Mouse (Mus musculus): ENCODE results near the gene Nkapd1. TPM values are rescaled to one million over a fixed set of nuclear protein-coding genes. Genes with fewer than 3 reads are reported as not detected.

The Nkapd1 gene
- total RNA-seq, 2 experiments from 2014 or later, result 19.3 to 22.8 TPM

DNA sequence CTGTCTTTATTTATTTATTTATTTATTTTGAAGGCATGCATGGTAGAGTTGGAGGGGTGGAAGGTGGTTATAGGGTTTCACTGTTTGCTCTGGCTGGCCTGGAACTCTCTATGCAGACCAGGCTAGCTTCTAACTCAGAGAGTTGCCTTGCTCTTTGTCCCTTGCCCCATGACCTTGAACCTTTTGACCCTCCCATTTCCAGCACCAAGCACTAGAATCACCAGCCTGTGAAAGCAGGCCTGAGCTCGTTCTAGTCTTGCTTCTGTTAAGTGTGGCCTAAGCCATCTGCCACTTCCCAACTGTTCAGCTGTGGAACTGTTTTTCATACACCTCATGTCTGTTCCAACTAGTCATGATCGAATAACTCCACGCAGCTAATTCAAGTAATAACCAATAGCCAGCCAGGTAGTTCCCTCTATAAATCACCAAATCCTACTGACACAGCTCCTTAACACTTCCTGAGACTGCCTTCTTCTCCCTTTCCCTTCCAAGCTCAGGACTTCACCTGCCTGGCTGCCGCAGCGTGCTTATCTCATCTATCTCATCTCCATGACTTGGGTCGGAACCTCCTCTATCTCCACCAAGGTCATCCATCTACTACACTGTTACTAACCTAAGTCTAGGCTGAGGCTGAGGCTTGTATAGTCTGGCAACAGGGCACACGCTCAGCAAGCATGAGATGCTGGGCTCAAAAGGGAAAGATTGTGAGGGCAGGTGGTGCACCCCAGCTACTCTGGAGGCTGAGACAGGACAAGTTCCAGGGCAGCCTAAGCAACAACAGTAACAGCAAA lies 15.0 kb downstream of the Nkapd1 start:
- no peak for DNase-seq (ENCODE audit: extremely low spot score in 1 of 2, low spot score in 1 of 2)

DNA sequence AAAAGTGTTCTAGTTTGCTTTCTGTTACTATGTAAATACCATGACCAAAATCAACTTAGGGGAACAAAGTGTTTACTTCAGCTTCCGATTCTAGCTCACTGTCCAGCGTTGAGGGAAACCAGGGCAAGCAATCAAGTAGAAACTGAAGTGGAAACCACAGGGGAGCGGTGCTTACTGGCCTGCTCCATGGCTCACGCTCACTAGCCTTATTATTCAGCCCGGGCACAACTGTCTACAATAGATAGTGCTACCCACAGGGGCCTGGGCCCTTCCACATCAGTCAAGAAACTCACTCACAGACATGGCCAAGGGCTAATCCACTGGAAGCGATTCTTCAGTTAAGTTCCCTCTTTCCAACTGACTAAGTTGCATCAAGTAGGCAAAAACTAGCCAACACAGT lies 15.7 kb downstream of the Nkapd1 start:
- DNase-seq (ENCODE audit: extremely low spot score in 1 of 2, low spot score in 1 of 2), result no peak

DNA sequence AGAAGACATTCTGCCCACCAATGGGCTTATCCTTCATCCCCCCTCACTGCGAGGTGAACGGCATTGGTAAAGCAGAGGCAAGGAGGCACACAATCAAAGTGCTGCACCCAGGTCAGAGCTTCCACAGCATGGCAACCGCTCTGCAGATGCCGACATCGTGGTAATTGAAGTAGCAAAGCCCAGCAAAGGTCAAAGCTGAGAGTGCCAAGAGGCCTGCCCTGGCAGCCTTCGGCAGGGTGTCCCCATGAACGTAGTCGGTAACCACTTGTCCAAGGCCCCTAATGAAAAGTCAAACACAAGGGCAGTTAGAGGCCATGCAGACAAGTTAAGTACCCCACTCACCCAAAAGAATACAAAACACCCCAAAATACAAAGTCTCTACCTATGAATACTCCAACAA lies 20.3 kb downstream of the Nkapd1 start:
- DNase-seq (ENCODE audit: extremely low spot score in 1 of 2, low spot score in 1 of 2), result no peak

DNA sequence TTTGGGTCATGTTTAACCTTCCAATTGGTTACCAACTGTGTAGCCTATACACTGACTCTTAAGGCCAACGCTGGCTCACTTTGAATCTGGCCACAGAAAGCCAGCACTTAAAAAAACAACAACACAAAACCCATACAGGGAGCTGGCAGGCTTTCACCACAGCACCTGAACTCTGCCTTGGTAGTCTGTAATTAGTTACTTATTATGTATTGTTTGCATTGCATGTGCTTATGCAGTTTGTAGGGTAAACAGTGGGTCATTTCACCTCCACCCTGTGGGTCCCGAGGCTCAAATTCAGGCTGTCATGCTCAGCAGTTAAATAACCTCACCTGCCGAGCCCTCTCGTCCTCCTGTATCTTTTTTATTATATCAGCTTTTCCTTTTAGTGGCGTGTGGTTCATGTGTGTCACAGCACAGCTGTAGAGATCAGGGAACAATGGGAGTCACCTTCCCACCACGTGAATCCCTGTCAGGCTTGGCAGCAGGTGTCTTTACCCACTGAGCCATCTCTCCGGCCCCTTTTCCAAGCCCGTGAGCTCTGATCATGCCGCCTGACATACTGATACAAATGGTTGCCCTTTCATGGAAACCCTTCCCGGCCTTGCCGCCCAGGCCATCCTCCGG lies 22.4 kb downstream of the Nkapd1 start:
- no peak for DNase-seq (ENCODE audit: extremely low spot score in 1 of 2, low spot score in 1 of 2)

DNA sequence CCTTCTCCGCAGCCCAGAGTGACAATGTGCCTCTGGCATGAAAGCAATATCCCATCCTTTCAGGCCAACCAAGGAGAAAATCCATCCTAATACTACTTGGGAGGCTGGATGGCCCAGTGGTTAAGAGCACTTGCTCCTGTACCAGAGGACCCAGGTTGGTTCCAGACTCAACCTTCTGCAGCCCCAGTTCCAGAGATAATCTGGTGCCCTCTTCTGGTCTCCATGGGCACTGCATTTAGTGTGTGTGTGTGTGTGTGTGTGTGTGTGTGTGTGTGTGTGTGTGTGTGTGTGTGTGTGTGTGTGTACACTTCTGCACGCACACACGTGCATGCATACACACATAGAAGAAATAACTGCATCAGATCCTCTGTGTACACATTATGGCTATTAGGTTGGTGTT lies 23.7 kb downstream of the Nkapd1 start:
- DNase-seq (ENCODE audit: extremely low spot score in 1 of 2, low spot score in 1 of 2), result peak in 1 of 2 experiments; percentile 27

DNA sequence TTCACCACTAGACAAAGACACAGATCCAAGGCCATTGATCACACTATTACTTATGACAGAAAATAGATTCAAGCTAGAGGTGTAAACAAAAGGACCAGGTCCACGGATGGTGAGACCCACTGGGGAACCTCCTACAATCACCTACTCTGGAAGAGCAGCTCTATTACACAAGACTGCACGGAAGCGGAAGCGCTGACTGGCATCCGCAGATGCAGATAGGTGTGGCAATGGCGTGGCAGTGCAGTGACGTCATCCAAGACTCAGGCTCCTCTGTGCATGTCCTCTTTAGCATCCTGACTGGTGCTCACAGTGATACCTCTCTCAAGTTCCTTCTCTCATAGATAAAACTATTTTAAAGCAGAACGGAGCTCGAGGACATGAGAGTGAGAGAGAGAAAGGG lies 24.3 kb downstream of the Nkapd1 start:
- no peak for DNase-seq (ENCODE audit: extremely low spot score in 1 of 2, low spot score in 1 of 2)

DNA sequence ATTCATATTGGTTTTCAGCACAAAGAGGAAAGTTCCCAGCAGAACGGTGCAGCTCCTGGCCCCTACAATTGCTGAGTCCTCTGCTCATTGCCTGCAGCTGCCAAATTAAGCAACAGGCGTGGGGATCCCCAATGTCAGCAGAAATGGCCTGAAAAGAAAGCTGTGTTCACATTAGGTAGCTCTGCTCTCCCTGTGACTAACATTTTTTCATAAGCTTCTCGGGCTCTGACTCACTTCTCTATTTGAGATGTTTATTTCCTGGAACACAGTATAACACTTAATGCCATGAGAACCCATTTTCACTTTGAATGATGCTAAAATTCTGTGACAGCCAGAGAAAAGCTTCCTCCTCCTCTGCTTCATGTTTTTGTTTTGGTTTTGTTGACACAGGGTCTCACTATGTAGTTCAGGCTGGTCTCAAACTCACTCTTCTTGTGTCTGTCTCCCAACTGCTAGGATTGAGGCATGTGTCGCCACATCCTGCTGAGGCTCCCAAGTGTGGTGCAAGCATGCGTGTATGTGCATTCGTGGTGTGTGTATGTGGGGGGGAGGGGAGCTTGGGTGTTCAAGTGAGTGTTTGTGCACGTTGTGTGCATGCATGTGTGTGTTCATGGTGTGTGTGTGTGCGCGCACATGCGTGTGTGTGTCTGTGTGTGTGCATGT lies 26.3 kb downstream of the Nkapd1 start:
- no peak for DNase-seq (ENCODE audit: extremely low spot score in 1 of 2, low spot score in 1 of 2)

DNA sequence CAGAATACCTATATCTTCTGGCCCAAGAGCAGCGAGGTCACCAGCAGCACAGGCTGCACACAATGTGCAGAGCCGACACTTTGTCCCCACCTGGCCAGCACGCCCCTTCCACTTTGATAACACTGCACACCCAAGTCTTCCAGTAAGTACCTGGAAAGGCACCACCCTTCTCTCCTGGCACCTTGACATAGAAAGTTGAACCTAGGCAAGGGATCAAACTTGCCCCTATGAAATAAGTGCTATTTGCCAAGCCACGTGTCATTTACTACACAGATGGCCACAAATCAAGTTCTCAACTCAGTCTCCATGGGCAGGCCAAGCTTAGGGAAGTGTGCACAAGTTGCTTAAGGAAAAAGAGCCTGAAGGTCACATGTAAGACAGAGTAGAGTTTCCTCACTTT lies 30.3 kb downstream of the Nkapd1 start:
- DNase-seq (ENCODE audit: extremely low spot score in 1 of 2, low spot score in 1 of 2), result no peak

DNA sequence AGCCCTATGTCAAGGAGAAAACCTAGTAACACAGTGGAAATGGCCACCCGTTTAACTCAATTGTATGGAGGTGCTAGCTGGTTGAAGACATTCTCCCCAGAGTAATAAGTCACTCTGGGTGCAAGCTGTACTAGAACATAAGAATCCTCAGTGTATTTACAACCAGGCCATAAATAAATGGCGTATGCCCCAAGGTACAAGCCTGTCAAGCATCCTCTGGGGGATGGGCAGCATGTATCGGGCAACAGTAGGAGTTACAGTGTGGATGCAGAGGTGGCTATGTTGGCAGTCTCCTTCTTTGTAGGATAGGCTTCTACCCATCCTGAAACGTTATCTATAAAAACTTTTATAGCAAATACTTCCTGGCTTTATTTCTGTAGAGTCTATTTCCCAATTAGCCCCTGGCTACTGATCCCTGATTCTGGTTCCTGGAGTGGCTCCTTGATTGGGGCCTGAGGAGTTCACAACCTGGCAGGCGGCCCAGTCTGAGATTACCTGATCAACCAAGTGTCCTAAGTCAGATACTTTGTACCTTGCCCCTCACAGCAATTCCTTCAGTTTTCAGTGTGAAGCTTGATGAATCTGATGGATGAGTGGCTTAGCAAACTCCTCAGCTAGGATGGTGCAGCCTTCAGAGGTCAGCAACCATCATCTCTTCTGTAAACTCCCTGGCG lies 32.0 kb downstream of the Nkapd1 start:
- no peak for DNase-seq (ENCODE audit: extremely low spot score in 1 of 2, low spot score in 1 of 2)

DNA sequence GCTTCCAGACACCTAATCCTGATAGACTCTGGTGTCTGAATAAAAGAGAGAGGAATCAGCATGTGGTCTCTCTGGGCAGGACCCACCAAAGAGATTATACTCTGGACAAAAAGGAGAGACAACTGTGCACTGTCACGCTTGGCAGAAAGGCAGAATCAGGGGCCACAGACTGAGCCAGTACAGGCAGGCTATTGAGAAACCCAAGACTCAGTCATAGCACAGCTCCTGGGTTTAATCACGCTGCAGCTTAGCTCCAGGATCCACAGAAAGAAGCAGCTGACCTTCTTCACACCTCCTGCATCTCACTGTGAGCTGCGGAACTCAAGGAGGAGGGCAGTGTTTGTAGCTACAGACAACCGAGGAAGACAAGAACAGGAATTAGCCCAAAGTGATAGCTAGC lies 36.9 kb downstream of the Nkapd1 start:
- no peak for DNase-seq (ENCODE audit: extremely low spot score in 1 of 2, low spot score in 1 of 2)

DNA sequence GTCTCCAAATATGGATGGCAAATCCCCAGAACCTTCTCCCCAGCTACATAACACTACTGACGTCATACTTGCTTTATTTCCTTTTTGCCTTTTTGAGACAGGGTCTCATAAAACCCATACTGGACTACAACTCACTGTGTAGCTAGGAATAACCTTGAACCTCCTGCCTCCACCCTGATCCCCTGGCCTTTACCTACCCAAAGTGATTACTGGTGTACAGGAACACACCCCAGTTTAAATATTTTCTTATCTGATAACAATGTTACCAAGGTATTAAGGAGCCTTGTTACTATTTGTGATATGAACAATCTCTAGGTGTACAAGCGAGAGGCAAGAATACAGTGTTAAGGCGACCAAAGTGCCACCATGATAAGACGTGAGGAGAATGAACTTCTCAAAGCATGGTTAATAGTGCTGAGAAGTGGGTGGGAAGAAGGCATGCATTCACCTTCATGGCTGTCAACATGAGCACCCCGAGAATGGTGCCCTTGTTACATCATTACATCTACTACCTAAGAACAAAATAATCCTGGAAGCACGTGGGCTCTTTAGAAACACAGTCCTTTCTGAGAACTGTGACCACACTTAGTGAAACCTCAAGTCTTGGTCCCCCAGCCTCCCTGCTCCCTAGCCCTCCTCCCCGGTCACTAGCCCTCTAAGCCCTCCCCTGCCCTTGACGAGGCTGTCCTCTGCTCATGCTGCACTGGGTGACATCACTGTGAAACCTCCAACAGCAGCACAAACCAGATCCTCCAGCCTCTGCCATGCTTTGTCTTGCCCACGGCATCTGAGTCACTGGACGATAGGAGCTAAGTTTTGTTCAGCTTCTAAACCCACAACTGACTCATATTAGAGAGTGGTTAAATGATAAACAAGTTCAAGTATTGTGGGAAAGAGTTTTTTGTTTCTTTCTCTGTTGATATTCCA lies 47.4 kb downstream of the Nkapd1 start:
- no peak for DNase-seq (ENCODE audit: extremely low spot score in 1 of 2, low spot score in 1 of 2)

DNA sequence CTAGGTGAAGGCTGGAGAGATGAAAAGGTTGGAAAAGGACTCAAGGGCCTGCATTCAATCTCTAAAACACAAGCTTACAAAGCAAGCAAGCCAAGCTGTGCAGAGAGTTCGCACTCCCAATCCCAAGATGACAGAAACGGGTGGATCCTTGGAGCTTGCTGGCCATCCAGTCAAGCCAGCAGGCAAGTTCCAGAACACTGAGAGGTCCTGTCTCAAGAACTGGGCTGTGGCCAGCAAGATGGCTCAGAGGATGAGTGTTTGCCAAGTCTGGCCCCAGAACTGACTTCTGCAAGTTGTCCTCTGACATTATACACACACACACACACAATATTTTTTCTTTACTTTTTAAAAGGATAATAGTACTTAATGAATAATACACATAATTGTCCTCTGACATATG lies 49.4 kb downstream of the Nkapd1 start:
- DNase-seq (ENCODE audit: extremely low spot score in 1 of 2, low spot score in 1 of 2), result no peak

DNA sequence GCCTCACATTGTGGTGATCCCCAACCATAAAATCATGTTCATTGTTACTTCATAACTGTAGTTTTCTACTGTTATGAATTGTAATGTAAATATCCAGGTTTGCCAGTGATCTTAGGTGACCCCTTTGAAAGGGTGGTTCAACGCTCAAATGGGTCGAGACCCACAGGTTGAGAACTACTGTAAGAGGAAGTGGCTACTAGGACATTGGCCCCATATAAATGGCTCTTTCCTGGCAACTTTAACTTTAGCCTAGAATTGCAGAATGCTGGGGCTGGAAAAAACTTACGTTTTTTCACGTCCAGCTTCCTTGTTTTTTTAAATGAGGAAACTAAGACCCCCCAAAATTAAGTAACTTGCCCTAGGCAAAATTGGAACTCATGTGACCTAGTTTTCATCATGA lies 49.9 kb downstream of the Nkapd1 start:
- no peak for DNase-seq (ENCODE audit: extremely low spot score in 1 of 2, low spot score in 1 of 2)

DNA sequence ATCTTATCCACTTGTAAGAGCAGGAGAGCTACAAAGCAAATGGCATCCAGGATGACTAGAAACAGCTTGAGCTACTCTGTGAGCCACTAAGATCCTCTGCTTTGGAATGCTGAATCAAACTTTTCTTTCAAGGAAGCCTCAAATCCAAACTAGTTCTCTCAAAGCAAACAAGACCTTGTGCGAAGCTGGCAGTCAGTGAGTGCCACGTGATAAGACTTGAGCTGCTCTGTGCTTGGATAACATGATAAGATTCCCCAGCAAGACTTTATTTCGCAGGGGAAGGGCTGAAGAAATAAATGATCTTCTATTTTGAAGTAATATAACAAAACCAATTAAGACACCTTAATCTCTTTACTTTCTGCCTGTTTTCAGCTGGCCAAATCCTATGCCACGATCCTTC lies 51.3 kb downstream of the Nkapd1 start:
- no peak for DNase-seq (ENCODE audit: extremely low spot score in 1 of 2, low spot score in 1 of 2)

DNA sequence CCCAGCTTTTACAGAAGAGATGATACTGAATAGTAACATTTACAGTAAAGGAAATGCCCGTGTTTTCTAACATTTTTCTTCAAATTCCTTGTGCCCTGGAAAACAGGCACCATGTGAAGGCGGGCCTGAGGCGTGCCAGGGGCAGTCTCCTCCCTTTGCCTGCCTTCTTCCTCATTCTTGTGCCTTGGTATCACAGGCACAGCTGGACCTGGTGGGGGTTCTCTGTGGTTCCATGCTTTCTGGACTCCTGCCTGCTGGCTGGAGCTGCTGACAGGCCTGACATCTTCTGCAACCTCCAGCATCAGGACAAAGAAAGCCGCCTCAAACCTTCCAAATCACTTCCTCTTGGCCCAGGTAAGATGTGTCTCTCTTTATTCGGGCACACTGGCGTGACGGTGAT lies 52.1 kb downstream of the Nkapd1 start:
- DNase-seq (ENCODE audit: extremely low spot score in 1 of 2, low spot score in 1 of 2), result no peak

DNA sequence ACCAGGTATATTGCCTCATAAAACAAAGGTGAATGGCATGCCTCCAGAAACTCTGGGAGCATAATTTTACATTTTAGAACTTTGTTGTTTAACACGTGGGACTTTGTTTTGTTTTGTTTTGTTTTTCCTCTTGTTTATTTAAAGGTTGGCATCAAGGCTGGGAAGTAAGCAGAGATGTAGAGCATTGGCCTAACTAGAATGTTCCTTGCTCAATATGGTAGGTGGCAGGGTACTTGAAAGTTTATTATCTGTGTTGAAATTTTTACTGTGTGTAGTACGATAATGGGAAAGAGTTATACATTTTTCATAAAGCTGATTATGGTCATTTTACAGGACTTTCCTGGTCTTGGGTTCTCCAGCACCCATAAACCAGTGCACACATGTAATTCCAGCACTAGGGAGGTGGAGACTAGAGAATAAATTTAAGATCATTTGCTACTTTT lies 55.3 kb downstream of the Nkapd1 start:
- no peak for DNase-seq (ENCODE audit: extremely low spot score in 1 of 2, low spot score in 1 of 2)

DNA sequence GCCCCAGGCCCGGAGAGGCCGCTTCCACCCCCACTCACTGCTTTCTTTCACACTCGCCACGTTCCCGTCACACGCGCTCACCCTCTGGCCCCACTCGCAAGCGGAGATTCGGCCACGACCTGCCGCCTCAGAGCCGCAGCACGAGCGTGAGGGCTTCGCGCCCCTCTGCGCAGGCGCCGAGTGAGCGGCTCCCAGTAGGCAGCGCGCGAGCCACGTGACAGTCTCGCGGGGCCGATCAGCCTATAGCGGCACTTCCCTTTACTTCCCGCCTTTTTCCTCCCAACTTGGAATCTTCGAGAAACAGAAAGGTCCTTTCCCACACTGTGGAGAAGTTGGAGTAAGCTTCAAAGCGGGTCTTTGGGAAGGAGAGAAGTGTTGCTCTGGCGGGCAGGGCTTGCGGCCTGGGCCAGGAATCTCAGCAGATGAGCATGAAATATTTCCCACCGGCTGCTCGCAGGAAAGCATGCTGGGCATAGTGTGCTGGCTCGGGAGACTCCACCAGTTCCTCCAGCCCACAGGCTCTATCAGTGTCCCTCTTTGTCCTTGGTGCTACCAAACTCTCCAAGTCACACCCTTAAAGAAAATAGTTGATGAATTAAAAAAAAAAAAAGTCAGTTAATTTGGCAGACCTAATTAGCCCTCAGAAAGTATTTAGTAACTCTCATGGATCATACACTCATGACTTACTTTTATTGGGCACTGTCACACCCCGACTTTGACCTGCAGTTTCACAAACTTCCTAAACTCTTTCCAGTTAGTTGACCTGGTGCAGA lies 55.9 kb downstream of the Nkapd1 start, which contains the start of gene Tex12:
Gene Tex12 (minus strand): TSS at position 181 of the 773 bp plus-strand sequence.
- no peak for DNase-seq (ENCODE audit: extremely low spot score in 1 of 2, low spot score in 1 of 2)

All from layer of hippocampus, postnatal 25 days (tissue).